Mouse (Mus musculus): ENCODE measurements around the gene Hck.
A peak's percentile ranks its signal among the peaks of the same experiment; 100 is the strongest.

Gene Hck

DNA sequence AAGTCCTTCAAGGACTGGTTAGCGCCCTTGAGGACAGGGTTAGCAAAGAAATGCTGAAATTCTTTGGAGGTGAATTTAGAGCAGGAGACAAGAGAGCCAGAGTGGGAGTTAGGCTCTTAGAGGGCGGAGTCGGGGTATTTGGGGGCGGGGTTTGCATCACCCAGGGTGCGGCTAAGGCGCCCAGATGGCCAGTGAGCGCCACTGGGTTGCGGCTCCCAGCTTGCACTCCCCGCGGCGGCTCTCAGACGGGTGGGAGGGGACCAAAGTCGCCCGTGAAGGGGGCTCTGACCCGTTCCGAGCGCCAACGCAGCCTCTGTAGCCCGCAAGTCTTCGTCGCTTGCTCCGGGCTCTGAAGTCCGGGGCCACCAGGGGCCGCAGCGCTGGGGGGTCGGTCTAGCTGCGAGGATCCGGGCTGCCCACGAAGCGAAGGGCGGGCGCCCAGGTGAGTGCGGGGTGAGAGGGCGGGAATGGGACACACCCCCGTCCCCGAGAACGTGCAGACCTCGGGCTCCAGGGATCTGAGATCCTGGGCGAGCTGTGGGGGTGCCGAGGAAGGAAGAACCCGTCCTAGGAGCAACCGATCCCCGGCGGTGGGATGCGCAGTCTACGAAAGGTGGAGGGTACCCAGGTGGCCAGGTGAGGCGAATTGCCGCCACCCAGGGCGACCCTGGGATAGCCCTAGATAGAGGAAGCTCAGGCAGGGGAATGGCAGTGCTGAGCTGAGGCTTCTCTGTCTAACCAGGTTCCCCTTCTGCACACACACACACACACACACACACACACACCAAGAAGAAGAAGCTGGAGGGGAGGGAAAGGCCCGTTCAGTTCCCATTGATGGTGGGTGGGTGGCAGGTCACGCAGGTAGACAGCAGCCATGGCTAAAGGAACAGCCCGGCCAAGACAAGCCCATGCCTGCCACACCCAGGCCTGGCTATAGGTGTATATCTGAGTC is at the start of gene Hck:
Gene Hck, plus strand, starts transcription at position 156 of the 952 bp plus-strand sequence.
- peak; percentile 15 for DNase-seq

GRCm38 (mm10) chr2:153060216-153060615 is 48.1 kb upstream of the Hck start:
- DNase-seq, result no peak

- peak; percentile 23 for DNase-seq
Observed at GRCm38 (mm10) chr2:153063394-153063793, 44.9 kb upstream of the Hck start.

- no peak for DNase-seq
Observed at GRCm38 (mm10) chr2:153064190-153064970, 43.9 kb upstream of the Hck start.

DNA sequence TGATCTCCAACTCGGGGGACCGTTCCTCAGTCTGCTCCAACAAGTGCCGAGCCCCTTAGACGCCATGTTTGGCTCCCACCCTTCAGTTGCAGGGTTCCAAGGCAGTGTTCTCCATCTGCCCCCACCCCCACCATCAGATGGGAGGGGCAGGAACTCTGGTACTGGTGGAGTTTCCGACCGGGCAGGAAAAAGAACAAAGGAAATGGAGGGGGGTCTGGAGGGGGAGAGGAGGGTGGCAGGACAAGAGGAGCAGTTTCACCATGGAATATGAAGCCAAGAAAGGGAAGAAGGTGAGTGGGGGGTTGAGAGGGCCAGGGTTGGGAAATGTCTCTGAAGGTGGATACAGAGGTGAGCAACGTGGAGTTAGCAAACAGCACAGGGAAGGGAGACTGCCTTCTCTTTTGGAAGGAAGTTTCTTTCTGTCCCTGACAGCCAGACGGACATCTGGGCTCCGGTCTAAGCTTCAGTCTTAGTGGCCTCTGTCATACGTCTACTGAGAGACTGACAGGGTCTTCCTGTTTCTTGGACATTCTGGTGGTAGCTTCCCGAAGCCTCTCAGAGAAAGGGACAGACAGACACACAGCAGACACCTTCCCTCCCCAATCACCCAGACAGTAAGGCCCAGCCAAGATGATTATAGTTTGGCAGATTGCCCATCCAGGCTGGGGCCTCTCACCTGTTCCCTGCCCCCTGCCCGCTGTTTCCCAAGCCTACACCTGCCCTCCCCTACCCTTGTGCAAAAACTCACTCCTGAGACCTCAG is 42.3 kb upstream of the Hck start, which contains the start of gene Ccm2l:
Gene Ccm2l, plus strand, starts transcription at position 209 of the 762 bp plus-strand sequence.
- no peak for DNase-seq

- DNase-seq, result no peak
Observed at GRCm38 (mm10) chr2:153066991-153067390, 41.3 kb upstream of the Hck start.

DNA sequence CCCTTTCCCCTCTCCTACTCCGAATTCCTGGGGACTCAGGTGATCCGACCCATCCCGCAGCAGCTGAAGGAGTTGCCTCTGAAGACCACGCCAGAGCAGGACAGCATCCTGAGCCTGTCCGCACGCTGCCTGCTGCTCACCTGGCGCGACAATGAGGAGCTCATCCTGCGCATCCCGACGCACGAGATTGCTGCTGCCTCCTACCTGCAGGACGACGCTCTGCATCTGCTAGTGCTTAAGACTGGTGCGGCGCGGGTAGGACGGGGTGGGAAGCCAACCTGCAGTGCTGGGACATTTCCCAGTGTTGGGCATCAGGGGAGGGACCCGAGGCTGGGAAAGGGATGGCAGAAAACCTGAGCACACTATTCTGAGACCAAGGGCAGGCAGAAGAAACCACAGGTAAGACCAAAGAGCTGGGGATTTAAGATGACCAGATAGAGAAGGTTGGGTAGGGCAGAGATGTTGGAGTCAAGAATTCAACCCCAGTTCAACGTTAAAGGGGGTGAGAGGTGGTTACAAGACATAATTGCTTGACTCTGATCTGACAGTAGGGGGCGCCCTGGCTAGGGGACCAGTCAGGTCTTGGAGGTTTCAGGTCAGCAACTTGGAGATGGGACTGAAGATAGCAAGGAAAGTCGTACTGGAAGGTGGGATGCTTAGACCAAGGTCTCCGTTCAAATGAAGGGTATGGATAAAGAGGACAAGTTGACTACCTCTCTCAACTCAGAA is 37.3 kb upstream of the Hck start:
- DNase-seq, result no peak

DNA sequence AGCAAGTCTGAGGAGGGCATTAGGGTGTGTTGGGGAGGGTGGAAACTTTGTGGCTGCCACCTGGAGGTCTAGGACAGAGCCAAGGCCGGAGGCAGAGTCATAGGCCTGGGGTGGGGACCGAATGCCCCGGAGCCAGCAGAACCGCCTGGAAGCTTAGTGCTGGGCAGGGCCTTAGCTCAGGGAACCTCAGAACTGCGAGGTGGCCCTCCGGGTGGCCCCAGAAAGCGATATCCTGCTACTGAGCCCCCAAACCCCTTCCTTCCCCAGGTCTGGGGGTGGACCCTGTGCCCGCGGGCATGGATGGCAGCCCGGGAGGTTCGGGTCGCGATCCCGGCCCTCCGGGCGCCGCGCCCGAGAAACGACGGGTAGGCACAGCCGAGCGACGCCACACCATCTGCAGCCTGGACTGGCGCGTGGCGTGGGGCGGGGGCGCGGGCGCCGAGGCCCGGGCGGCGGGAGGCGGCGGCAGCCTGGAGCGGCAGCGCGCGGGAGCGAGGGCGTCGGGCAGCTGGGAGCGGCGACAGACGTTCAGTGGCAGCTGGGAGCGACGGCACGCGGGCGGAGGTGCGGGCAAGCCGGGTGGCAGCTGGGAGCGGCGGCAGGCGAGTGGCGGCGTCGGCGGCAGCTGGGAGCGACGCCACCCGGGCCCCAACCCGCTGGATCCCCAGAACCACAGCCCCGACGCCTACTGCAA is 36.6 kb upstream of the Hck start:
- peak; percentile 51 for DNase-seq

DNA sequence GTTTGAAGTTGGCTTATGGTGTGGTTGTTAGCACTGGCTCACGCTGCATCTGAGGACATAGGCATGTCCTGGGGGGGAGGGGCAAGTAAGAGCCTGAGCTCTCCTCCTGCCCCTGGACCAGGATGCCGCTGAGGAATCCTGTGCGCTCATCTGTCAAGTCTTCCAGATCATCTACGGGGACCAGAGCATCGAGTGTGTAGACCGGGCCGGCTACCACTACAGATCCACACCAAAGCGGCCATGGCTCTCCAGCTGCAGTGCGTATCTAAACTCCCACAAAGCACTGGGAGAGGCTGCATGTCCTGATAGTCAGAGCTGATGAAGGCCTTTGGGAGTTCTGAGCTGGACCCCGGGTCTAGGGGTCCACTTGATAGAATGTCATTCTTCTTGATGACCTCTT is 33.6 kb upstream of the Hck start:
- DNase-seq, result peak; percentile 2

- no peak for DNase-seq
Observed at GRCm38 (mm10) chr2:153075961-153076360, 32.3 kb upstream of the Hck start.

- DNase-seq, result peak; percentile 62
Observed at GRCm38 (mm10) chr2:153080841-153081523, 27.3 kb upstream of the Hck start.

DNA sequence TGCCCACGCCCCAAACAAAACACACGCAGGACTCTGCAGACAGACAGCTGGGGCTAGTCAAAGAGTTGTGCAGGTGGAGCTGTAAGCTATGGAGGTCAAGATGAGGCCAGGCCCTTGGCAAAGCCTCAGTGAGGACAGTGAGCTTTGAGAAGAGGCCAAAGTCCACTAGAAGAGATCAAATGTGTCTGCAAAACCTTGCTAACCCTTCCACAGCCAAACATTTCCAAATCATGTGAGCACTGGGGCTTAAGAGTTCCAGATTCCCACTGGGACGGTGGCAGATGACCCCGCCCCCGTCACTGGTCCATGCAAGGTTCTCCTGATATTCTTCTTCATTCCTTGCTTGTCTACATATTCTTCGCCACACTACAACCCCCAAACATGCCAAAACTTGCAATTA is 26.4 kb upstream of the Hck start:
- DNase-seq, result peak; percentile 3

- DNase-seq, result peak; percentile 4
Observed at GRCm38 (mm10) chr2:153083275-153083674, 25.0 kb upstream of the Hck start.

DNA sequence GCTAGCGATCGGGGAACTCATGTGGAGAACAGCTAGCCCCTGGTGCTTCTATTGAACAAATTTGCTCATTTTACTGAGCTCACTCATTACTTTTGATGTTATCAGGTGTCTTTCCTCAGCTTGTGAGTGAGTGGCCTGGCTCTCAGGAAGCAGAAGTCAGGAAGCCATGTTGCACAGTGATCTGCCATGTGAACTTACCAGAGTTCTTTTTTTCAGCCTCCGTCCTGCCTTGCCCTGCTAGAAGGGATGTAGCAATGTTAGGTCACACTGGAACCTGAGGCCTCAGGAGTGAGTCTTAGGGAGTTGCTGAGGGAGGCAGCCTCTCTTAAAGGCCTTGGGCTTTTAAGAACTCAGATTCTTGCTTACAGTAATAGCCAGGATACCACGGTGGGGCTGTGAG is 24.4 kb upstream of the Hck start:
- DNase-seq, result no peak

DNA sequence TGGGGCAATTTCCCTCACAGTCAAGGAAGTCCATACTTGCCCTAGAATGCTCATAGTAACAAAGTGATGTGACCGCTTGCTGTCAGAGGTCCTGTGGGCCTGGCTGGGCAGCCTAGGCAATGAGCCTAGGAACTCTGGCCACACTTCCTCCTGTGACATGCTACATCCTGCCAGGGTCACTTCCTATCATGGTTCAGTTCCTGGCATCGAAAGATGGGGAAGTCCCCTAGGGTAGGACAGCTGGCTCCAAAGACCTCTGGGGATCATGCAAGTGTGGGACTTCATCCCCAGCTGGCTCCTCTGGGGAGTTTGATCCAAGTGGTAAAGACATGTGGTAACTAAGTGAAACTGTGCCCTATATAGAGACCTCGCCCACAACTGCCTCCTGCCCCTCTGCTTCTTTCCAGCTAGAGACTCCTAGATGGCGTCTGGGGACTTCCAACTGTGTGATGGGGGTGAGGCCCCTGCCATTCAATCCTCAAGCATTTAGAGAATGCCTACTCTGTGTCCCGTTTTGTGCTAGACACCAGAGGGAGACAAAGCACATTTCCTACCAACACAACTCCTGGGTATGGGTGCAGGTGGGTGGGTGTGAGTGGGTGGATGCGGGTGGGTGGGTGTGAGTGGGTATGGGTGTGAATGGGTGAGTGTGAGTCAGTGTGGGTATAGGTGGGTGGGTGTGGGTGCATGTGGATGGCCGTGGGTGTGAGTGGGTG is 23.8 kb upstream of the Hck start:
- DNase-seq, result peak; percentile 66

GRCm38 (mm10) chr2:153085556-153085955 is 22.7 kb upstream of the Hck start:
- DNase-seq, result peak; percentile 0

DNA sequence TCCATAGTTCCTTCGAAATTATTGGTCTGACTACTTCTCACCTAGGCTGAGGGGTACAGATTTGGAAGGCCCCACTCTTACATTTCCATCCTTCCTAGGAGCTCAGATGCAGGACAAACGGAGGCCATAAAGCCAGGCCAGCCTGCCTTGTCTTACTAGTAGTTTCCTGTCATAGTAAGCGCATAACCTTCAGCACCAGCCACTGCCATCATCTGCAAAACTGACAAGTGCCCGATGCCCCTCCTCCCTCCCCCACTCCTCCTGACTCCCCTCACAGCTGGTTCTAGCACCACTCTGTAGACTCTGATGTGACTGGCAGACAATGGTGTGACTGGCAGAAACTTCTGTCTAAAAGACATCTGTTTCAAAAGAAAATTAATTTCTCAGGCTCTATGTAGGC is 22.1 kb upstream of the Hck start:
- peak; percentile 0 for DNase-seq

DNA sequence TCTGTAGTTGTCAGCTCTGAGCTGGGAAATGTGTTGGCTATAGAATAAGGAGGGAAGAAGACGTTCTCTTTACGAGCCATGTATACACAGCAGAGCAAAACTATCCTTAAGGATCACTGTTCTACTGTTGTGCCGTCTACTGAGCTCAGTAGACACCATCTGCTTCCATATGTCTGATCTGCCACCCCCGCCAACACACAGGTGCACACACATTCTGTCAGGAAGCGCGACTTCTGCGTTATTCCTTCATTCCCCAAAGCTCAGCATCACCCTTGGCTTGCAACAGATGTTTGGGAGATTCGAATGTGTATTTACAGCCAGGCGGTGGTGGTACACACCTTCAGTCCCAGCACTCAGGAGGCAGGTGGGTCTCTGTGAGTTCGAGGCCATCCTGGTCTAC is 21.2 kb upstream of the Hck start:
- DNase-seq, result peak; percentile 33

GRCm38 (mm10) chr2:153089316-153089715 is 19.0 kb upstream of the Hck start:
- peak; percentile 0 for DNase-seq

- DNase-seq, result peak; percentile 76
Observed at GRCm38 (mm10) chr2:153090551-153091165, 17.6 kb upstream of the Hck start.
